Mouse (Mus musculus): Measurements from ENCODE around the gene Cog7. TPM values are rescaled to one million over a fixed set of nuclear protein-coding genes. Genes with fewer than 3 reads are reported as not detected.

Cog7 gene
- 9.9 and 11.8 TPM in 2 replicates for polyA plus RNA-seq (2012; rRNA removed)

DNA sequence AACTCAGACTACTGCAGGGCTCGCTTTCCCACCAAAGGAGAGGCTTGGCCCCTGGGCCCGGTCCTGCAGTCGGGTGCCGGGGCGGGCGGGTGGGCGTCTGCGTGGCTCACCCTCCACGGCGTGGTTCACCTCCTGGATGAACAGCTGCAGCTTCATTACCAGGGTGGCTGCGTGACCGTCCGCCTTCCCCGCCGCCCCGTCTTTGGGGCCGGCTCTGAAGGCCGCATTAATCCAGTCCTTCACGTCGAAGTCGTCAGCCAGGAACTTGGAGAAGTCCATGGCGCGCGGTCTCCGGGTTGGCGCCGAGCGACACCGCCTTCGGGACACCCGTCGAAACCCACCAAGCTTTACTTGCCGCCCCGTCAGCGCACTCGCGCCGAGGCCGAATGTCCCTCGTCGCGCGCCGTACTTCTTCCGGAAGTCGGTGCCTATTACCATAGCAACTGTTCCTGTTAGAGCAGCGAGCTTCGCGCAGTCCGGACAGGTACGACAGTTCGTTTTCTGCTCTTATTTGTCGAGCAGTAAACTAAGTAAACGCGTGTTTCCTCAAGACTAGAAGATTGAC, at the start of gene Cog7:
Gene Cog7, minus strand, starts transcription at position 405 of the 565 bp plus-strand sequence.
- DNase-seq (ENCODE audit: low read depth in 1 of 2, low spot score in 2 of 2), result peak; percentile 87 to 90
- no peaks in the 10 kb centered on the region for H3K27me3 ChIP-seq (ENCODE audit: control insufficient read depth, insufficient read depth, low read length)
- H3K4me1 ChIP-seq (ENCODE audit: control insufficient read depth, insufficient read depth, insufficient read length), result peaks cover 7% of the 10 kb centered on the region; the same call in 1 of the 2 replicates
- 1% methylated on average over 55 of the region's 55 CpGs for WGBS
- TF ChIP-seq CTCF (IDR thresholded peaks at IDR 0.05; ENCODE audit: extremely low read depth, insufficient read depth, insufficient read length, insufficient replicate concordance) (no peak), POLR2A (IDR thresholded peaks at IDR 0.05; ENCODE audit: low read depth, low read length) (no peak; the same call in 1 of the 2 replicates)
- peak within 1 kb of the TSS; percentile 100 for H3K4me3 ChIP-seq (ENCODE audit: extremely low read depth, insufficient read depth, insufficient read length)
- peaks cover 3% of the 10 kb centered on the region; the same call in 1 of the 2 replicates for H3K36me3 ChIP-seq (ENCODE audit: control insufficient read depth, insufficient read depth, low read length)
- no peak within 1 kb of the TSS for H3K27ac ChIP-seq (ENCODE audit: insufficient read depth, low read length)

DNA sequence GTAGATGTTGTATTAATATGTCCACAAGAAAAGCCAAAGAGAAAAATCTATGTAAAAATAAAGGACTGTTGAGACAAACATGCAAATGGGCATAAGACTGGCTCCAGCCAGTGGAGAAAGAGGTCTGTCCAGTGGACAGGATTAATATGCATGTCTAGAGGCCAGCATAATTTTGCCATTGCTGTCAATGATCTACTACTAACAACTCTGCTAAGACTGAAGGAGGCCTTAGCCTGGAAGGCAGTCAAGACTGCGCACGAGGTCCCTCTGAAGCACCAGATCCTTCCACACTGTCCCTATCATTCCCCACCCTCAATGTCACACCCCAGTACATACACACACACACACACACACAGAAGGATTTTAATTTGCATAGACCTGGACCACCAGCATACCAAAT, 40.6 kb upstream of the Cog7 start:
- 91% methylated on average over 2 of the region's 2 CpGs for WGBS
- Histone ChIP-seq H3K4me3 (ENCODE audit: extremely low read depth, insufficient read depth, insufficient read length) (no peak overlapping the region), H3K27ac (ENCODE audit: insufficient read depth, low read length) (no peak overlapping the region), H3K27me3 (ENCODE audit: control insufficient read depth, insufficient read depth, low read length) (no peaks in the 10 kb centered on the region), H3K4me1 (ENCODE audit: control insufficient read depth, insufficient read depth, insufficient read length) (peaks cover 13% of the 10 kb centered on the region), H3K36me3 (ENCODE audit: control insufficient read depth, insufficient read depth, low read length) (peaks cover 1% of the 10 kb centered on the region; the same call in 1 of the 2 replicates)
- no peak for DNase-seq (ENCODE audit: low read depth in 1 of 2, low spot score in 2 of 2)
- TF ChIP-seq CTCF (IDR thresholded peaks at IDR 0.05; ENCODE audit: extremely low read depth, insufficient read depth, insufficient read length, insufficient replicate concordance) (no peak), POLR2A (IDR thresholded peaks at IDR 0.05; ENCODE audit: low read depth, low read length) (no peak)

GRCm38 (mm10) chr7:122020667-122021354, 39.3 kb upstream of the Cog7 start, which contains the start of gene Gga2:
Gene Gga2 (minus strand): TSS chr7:122021222.
- TF ChIP-seq POLR2A (IDR thresholded peaks at IDR 0.05; ENCODE audit: low read depth, low read length) (peak; percentile 75), CTCF (IDR thresholded peaks at IDR 0.05; ENCODE audit: extremely low read depth, insufficient read depth, insufficient read length, insufficient replicate concordance) (no peak)
- peaks cover 1% of the 10 kb centered on the region; the same call in 1 of the 2 replicates for H3K36me3 ChIP-seq (ENCODE audit: control insufficient read depth, insufficient read depth, low read length)
- H3K27ac ChIP-seq (ENCODE audit: insufficient read depth, low read length), result peak within 1 kb of the TSS; percentile 96
- H3K4me1 ChIP-seq (ENCODE audit: control insufficient read depth, insufficient read depth, insufficient read length), result peaks cover 18% of the 10 kb centered on the region
- no peaks in the 10 kb centered on the region for H3K27me3 ChIP-seq (ENCODE audit: control insufficient read depth, insufficient read depth, low read length)
- DNase-seq (ENCODE audit: low read depth in 1 of 2, low spot score in 2 of 2), result peak; percentile 74 to 90
- H3K4me3 ChIP-seq (ENCODE audit: extremely low read depth, insufficient read depth, insufficient read length), result peak within 1 kb of the TSS; percentile 90
- under 1% methylated on average over 50 of the region's 50 CpGs for WGBS

DNA sequence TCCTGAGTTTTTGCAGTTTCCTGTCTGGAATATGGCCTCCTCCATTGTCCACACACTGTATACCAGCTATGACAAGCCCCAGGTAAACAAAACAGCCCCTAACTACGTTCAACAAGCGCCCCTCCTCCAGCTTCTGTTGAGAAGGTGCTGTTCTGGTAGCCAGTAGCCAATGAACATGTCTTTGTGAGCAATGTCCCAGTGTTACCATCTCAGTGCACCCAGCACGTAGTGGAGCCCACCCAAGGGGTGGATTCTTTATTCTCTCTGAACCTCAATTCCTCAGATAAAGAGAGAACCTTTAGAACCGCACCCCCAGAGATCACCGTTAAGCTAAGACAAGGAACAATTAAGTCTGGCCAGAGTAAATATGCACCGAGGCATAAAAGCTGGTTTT, 38.8 kb upstream of the Cog7 start:
- Histone ChIP-seq H3K27me3 (ENCODE audit: control insufficient read depth, insufficient read depth, low read length) (no peaks in the 10 kb centered on the region), H3K27ac (ENCODE audit: insufficient read depth, low read length) (peak overlapping the region; percentile 96), H3K4me1 (ENCODE audit: control insufficient read depth, insufficient read depth, insufficient read length) (peaks cover 18% of the 10 kb centered on the region), H3K4me3 (ENCODE audit: extremely low read depth, insufficient read depth, insufficient read length) (peak overlapping the region; percentile 90), H3K36me3 (ENCODE audit: control insufficient read depth, insufficient read depth, low read length) (peaks cover 1% of the 10 kb centered on the region; the same call in 1 of the 2 replicates)
- TF ChIP-seq POLR2A (IDR thresholded peaks at IDR 0.05; ENCODE audit: low read depth, low read length), result no peak
- no peak for TF ChIP-seq CTCF (IDR thresholded peaks at IDR 0.05; ENCODE audit: extremely low read depth, insufficient read depth, insufficient read length, insufficient replicate concordance)
- no peak for DNase-seq (ENCODE audit: low read depth in 1 of 2, low spot score in 2 of 2)
- WGBS, result 14% methylated on average over 6 of the region's 6 CpGs

DNA sequence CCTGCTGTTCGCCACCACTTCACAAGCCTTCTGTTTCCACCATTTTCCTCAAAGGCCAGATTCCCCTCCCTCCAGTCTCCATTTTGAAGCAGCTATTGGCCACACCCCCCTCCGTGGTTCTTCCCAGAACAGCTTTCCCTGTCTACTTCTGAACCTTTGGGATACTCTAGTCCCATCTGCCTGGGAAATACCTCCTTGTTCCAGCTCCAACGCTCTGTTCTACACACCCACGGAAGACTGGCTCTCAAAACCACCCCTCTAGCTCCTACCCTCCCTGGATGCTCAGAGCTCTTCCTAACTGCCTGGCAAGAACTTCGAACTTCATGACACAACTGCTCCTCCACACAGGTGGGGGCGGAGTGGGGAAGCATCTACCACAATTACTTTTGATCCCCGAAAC, 37.5 kb upstream of the Cog7 start:
- H3K27me3 ChIP-seq (ENCODE audit: control insufficient read depth, insufficient read depth, low read length), result no peaks in the 10 kb centered on the region
- 92% methylated on average over 7 of the region's 7 CpGs for WGBS
- peaks cover 1% of the 10 kb centered on the region; the same call in 1 of the 2 replicates for H3K36me3 ChIP-seq (ENCODE audit: control insufficient read depth, insufficient read depth, low read length)
- H3K4me1 ChIP-seq (ENCODE audit: control insufficient read depth, insufficient read depth, insufficient read length), result peaks cover 18% of the 10 kb centered on the region
- TF ChIP-seq CTCF (IDR thresholded peaks at IDR 0.05; ENCODE audit: extremely low read depth, insufficient read depth, insufficient read length, insufficient replicate concordance), result no peak
- TF ChIP-seq POLR2A (IDR thresholded peaks at IDR 0.05; ENCODE audit: low read depth, low read length), result no peak
- no peak for DNase-seq (ENCODE audit: low read depth in 1 of 2, low spot score in 2 of 2)
- peak overlapping the region; percentile 70; the same call in 1 of the 2 replicates for H3K27ac ChIP-seq (ENCODE audit: insufficient read depth, low read length)
- H3K4me3 ChIP-seq (ENCODE audit: extremely low read depth, insufficient read depth, insufficient read length), result peak overlapping the region; percentile 31; the same call in 1 of the 2 replicates

- no peaks in the 10 kb centered on the region for H3K27me3 ChIP-seq (ENCODE audit: control insufficient read depth, insufficient read depth, low read length)
- H3K4me1 ChIP-seq (ENCODE audit: control insufficient read depth, insufficient read depth, insufficient read length), result peaks cover 18% of the 10 kb centered on the region
- TF ChIP-seq CTCF (IDR thresholded peaks at IDR 0.05; ENCODE audit: extremely low read depth, insufficient read depth, insufficient read length, insufficient replicate concordance) (no peak), POLR2A (IDR thresholded peaks at IDR 0.05; ENCODE audit: low read depth, low read length) (no peak)
- peak; percentile 33 to 77 for DNase-seq (ENCODE audit: low read depth in 1 of 2, low spot score in 2 of 2)
- peak overlapping the region; percentile 31; the same call in 1 of the 2 replicates for H3K4me3 ChIP-seq (ENCODE audit: extremely low read depth, insufficient read depth, insufficient read length)
- WGBS, result 30% methylated on average over 3 of the region's 3 CpGs
- H3K27ac ChIP-seq (ENCODE audit: insufficient read depth, low read length), result peak overlapping the region; percentile 70
- peaks cover 1% of the 10 kb centered on the region; the same call in 1 of the 2 replicates for H3K36me3 ChIP-seq (ENCODE audit: control insufficient read depth, insufficient read depth, low read length)
Measured at GRCm38 (mm10) chr7:122018247-122018646, 36.7 kb upstream of the Cog7 start.

Measured in spleen, adult 2 months (tissue).